Mouse (Mus musculus): ENCODE measurements around the gene Acaca. TPM values are rescaled to one million over a fixed set of nuclear protein-coding genes. Genes with fewer than 3 reads are reported as not detected.
"Not testable (repeated sequence)": the region's sequence is repeated elsewhere in the genome, so short reads cannot be mapped to it uniquely, and the experiment has no call there.

The Acaca gene
- polyA plus RNA-seq, 1 experiment from 2014 or later, result 38.6 TPM

- H3K9ac ChIP-seq, result no peak overlapping the region
- H3K36me3 ChIP-seq (replicated peaks), result 0 out of 2 replicates have a peak, but pooled peaks cover 2% of the 10 kb centered on the region
- H3K4me2 ChIP-seq, result no peak overlapping the region
- ATAC-seq (ENCODE audit: low FRiP score), result peak; percentile 67; the same call in 1 of the 2 replicates
- WGBS, result 43% methylated on average over 6 of the region's 6 CpGs
- no peak overlapping the region for H3K27ac ChIP-seq
- no peaks in the 10 kb centered on the region for H3K4me1 ChIP-seq
- no peaks in the 10 kb centered on the region for H3K27me3 ChIP-seq
- no peaks in the 10 kb centered on the region for H3K9me3 ChIP-seq
- H3K4me3 ChIP-seq (replicated peaks), result no peak overlapping the region
Measured at GRCm38 (mm10) chr11:84306158-84306742, 176.8 kb downstream of the Acaca start.

DNA sequence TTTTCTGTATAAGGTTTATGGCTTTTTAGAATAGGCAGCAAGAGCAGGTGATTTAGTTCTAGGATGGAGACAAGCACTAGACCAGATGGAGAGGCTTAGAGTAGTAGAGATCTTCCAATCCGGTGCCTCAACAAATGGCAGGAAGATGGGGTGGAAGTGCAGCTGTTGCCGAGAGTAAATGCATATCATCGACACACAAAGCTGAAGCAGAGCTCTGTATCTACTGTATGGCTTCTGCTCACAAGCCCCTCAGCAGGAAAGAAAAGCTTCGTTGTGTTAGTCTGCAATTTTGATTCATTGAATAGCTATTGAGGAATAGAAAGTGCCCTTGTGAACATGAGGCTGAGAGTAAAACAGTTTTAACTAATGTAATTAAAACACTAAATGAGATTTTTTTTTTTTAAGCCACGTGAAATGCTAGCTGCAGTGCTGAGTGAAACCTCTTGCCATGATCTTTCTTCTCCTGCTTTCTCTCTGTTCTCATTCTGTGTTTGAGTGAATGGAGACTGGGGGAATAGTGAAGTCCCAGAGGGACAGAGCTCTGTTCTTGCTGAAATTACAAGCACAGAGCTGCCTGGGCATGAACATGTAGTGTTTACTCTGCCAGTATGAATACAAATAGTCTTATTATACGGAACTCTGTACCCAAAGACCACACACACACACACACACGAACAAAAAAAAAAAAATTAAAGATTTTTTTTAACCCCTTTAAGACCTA is 194.7 kb downstream of the Acaca start:
- no peak overlapping the region for H3K4me2 ChIP-seq
- no peak overlapping the region for H3K4me3 ChIP-seq (replicated peaks)
- H3K27me3 ChIP-seq, result no peaks in the 10 kb centered on the region
- H3K36me3 ChIP-seq (replicated peaks), result peaks cover 10% of the 10 kb centered on the region; the same call in 1 of the 2 replicates
- peak overlapping the region; percentile 75 for H3K27ac ChIP-seq
- no peak overlapping the region for H3K9ac ChIP-seq
- H3K4me1 ChIP-seq, result peaks cover 11% of the 10 kb centered on the region
- no peaks in the 10 kb centered on the region for H3K9me3 ChIP-seq
- 0 out of 2 replicates have a peak, but pooled peaks have one; percentile 27 for ATAC-seq (ENCODE audit: low FRiP score)
- 43% methylated on average over 7 of the region's 7 CpGs for WGBS

GRCm38 (mm10) chr11:84327086-84327485 is 197.6 kb downstream of the Acaca start:
- Histone ChIP-seq H3K9ac (no peak overlapping the region), H3K4me1 (peaks cover 11% of the 10 kb centered on the region), H3K4me3 (replicated peaks) (no peak overlapping the region), H3K27me3 (no peaks in the 10 kb centered on the region), H3K4me2 (no peak overlapping the region), H3K36me3 (replicated peaks) (peaks cover 10% of the 10 kb centered on the region; the same call in 1 of the 2 replicates), H3K27ac (no peak overlapping the region), H3K9me3 (no peaks in the 10 kb centered on the region)
- no peak for ATAC-seq (ENCODE audit: low FRiP score)
- WGBS, result 75% methylated on average over 4 of the region's 4 CpGs

- Histone ChIP-seq H3K9me3 (no peaks in the 10 kb centered on the region), H3K27me3 (no peaks in the 10 kb centered on the region), H3K9ac (no peak overlapping the region), H3K4me3 (replicated peaks) (no peak overlapping the region), H3K4me2 (no peak overlapping the region), H3K4me1 (no peaks in the 10 kb centered on the region; the same call in 1 of the 2 replicates), H3K36me3 (replicated peaks) (no peaks in the 10 kb centered on the region; the same call in 1 of the 2 replicates), H3K27ac (0 out of 2 replicates have a peak overlapping the region, but pooled peaks have one; percentile 36)
- ATAC-seq (ENCODE audit: low FRiP score), result no peak
Measured at GRCm38 (mm10) chr11:84332384-84332783, 202.9 kb downstream of the Acaca start.

GRCm38 (mm10) chr11:84332860-84333259 is 203.4 kb downstream of the Acaca start:
- H3K4me3 ChIP-seq (replicated peaks), result no peak overlapping the region
- no peak for ATAC-seq (ENCODE audit: low FRiP score)
- H3K4me1 ChIP-seq, result no peaks in the 10 kb centered on the region; the same call in 1 of the 2 replicates
- no peak overlapping the region for H3K9ac ChIP-seq
- WGBS, result 90% methylated on average over 3 of the region's 3 CpGs
- peaks cover 2% of the 10 kb centered on the region; the same call in 1 of the 2 replicates for H3K36me3 ChIP-seq (replicated peaks)
- no peaks in the 10 kb centered on the region for H3K9me3 ChIP-seq
- H3K27ac ChIP-seq, result no peak overlapping the region
- H3K27me3 ChIP-seq, result no peaks in the 10 kb centered on the region
- no peak overlapping the region for H3K4me2 ChIP-seq

- ATAC-seq (ENCODE audit: low FRiP score); H3K9me3 ChIP-seq; H3K9ac ChIP-seq; H3K4me2 ChIP-seq; H3K27me3 ChIP-seq; H3K4me3 ChIP-seq (replicated peaks); H3K27ac ChIP-seq; H3K4me1 ChIP-seq: not testable (repeated sequence)
- 92% methylated on average over 8 of the region's 8 CpGs for WGBS
- peaks cover 20% of the 10 kb centered on the region for H3K36me3 ChIP-seq (replicated peaks)
Measured at GRCm38 (mm10) chr11:84338273-84338672, 208.8 kb downstream of the Acaca start.

DNA sequence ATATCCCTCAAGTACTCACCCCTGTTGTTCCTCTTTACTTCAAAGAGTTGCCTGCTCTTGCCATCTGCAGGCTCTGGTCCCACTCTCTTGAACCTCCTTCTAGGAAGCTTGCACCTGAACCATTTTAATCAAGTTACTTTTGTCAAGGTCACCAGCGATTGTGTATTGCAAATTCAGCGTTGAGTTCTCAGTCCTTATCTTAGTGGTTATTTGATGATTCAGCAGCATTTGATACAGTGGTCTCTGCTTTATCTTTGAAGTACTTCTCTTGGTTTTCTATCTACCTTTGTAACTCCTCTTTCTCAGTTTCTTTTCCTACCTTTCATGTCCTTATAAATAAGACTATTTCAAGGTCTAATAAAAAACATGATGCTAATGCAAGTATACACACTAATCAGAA is 211.2 kb downstream of the Acaca start:
- H3K36me3 ChIP-seq (replicated peaks), result peaks cover 20% of the 10 kb centered on the region
- no peaks in the 10 kb centered on the region for H3K27me3 ChIP-seq
- H3K27ac ChIP-seq, result no peak overlapping the region
- no peak overlapping the region for H3K4me3 ChIP-seq (replicated peaks)
- WGBS, result 94% methylated on average over 2 of the region's 2 CpGs
- no peaks in the 10 kb centered on the region for H3K9me3 ChIP-seq
- no peaks in the 10 kb centered on the region for H3K4me1 ChIP-seq
- H3K4me2 ChIP-seq, result no peak overlapping the region
- no peak overlapping the region for H3K9ac ChIP-seq
- ATAC-seq (ENCODE audit: low FRiP score), result no peak

DNA sequence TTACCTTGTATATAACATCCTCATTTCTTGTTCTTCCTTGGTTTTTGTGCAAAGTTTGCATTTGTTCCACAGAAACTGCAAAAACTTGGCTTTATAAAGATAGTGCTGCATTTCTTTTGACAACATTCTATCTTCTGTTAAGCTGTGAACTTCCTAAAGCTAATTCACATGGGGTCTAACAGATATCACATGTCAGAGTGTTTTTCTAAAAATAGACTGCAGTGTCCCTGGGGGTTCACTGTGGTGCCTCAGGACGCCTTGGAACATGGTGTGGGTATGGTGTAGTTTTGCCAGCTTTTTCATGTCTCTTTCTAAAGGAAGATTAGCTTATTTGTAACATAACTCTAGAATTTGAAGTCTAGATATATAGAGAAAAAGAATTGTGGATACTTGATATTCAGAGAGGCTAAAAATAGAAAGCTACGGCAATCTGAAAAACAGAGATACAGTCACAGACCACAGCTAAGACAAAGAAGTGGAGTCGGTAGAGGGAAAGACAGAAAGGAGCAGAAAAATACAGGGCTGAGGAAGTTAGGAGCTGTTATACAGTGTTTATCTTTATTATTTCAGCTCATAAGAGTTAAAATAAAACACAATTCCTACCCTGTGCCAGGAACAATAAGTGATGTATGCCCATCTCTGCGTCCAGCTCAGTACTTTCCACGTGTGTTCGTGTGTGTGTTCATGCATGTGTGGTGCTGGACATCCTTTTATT is 215.2 kb downstream of the Acaca start:
- H3K4me2 ChIP-seq, result no peak overlapping the region
- peaks cover 16% of the 10 kb centered on the region for H3K4me1 ChIP-seq
- 0 out of 2 replicates have a peak, but pooled peaks cover 8% of the 10 kb centered on the region for H3K36me3 ChIP-seq (replicated peaks)
- no peak for ATAC-seq (ENCODE audit: low FRiP score)
- no peak overlapping the region for H3K4me3 ChIP-seq (replicated peaks)
- 87% methylated on average over 6 of the region's 6 CpGs for WGBS
- peak overlapping the region; percentile 6; the same call in 1 of the 2 replicates for H3K27ac ChIP-seq
- no peaks in the 10 kb centered on the region for H3K27me3 ChIP-seq
- no peak overlapping the region for H3K9ac ChIP-seq
- no peaks in the 10 kb centered on the region for H3K9me3 ChIP-seq

- Histone ChIP-seq H3K4me2 (no peak overlapping the region), H3K36me3 (replicated peaks) (0 out of 2 replicates have a peak, but pooled peaks cover 3% of the 10 kb centered on the region), H3K9ac (no peak overlapping the region), H3K9me3 (no peaks in the 10 kb centered on the region), H3K4me3 (replicated peaks) (no peak overlapping the region), H3K4me1 (peaks cover 31% of the 10 kb centered on the region), H3K27ac (peak overlapping the region; percentile 42; the same call in 1 of the 2 replicates), H3K27me3 (no peaks in the 10 kb centered on the region)
- WGBS, result 62% methylated on average over 2 of the region's 2 CpGs
- ATAC-seq (ENCODE audit: low FRiP score), result no peak
Measured at GRCm38 (mm10) chr11:84347766-84348165, 218.3 kb downstream of the Acaca start.

DNA sequence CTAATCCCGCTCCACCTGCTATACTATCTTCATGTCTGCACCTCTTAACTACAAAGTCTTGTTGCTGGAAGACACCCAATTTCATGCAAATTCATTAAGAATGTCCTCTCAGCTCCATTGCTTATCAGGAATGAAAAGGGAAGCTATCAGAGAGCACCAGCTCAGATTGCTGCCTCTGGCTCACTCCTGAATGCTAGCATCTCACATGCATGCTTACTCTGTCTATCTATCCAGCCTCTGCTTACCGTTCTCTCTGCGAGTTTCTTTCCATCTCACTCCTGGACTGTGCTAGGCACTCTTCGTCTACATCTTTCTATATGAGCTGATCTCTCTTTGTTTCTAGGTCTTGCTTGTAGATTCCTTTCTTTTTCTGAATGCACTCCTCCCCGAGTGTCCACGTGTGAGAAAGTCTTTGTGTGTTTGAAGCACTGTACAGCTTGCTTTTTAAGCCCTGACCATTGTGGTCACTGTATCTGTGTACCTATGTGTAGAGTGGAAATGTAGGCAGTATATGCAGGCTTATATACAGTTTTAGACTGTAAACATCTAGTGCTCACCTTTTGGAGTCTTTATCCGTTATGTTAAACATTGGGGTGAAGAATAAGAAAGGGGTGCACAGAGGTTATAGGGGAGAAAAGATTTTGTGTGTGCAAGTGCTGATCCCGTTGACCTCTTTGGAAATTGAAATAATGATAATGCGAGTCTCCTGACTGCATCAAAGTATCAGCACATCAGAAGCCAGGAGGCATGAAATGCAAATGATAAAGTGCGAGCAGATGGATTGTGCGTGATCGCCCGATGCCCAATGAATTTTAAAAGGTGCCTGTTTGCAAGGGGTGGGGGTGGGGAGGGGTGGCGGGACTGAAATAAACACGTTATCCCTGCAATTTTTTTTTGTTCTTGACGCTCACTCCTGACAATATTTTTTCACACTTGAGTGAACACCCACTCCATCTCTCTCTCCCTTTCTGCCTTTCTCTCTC is 219.7 kb downstream of the Acaca start:
- WGBS, result 50% methylated on average over 16 of the region's 16 CpGs
- H3K4me2 ChIP-seq, result peak overlapping the region; percentile 30
- H3K27me3 ChIP-seq, result no peaks in the 10 kb centered on the region
- no peak overlapping the region for H3K4me3 ChIP-seq (replicated peaks)
- H3K9ac ChIP-seq, result 0 out of 2 replicates have a peak overlapping the region, but pooled peaks have one; percentile 18
- no peaks in the 10 kb centered on the region for H3K9me3 ChIP-seq
- peak overlapping the region; percentile 84 for H3K27ac ChIP-seq
- ATAC-seq (ENCODE audit: low FRiP score), result peak; percentile 57; the same call in 1 of the 2 replicates
- 0 out of 2 replicates have a peak, but pooled peaks cover 3% of the 10 kb centered on the region for H3K36me3 ChIP-seq (replicated peaks)
- H3K4me1 ChIP-seq, result peaks cover 37% of the 10 kb centered on the region

GRCm38 (mm10) chr11:84351150-84351549 is 221.7 kb downstream of the Acaca start:
- no peaks in the 10 kb centered on the region for H3K9me3 ChIP-seq
- 91% methylated on average over 1 of the region's 1 CpGs for WGBS
- peaks cover 37% of the 10 kb centered on the region for H3K4me1 ChIP-seq
- H3K4me2 ChIP-seq, result no peak overlapping the region
- H3K36me3 ChIP-seq (replicated peaks), result no peaks in the 10 kb centered on the region
- H3K27ac ChIP-seq, result peak overlapping the region; percentile 31
- no peaks in the 10 kb centered on the region for H3K27me3 ChIP-seq
- H3K4me3 ChIP-seq (replicated peaks), result no peak overlapping the region
- ATAC-seq (ENCODE audit: low FRiP score), result no peak
- H3K9ac ChIP-seq, result no peak overlapping the region
